Mouse (Mus musculus) brain, embryonic 14.5 days (tissue): ENCODE measurements around the gene Erp29.

Experiments used
- CTCF ChIP-seq: fragments of 200-500 bp; IDR thresholded peaks from 2 replicates; pipeline ENCODE4 v1.5.1; 2012; ENCODE audit warnings: inconsistent platforms, mild to moderate bottlenecking, moderate library complexity, borderline replicate concordance; ENCODE audit not compliant: insufficient read depth, insufficient read length; ENCODE audit errors: extremely low read depth
- POLR2A ChIP-seq: fragments of 200-500 bp; IDR thresholded peaks from 2 replicates; pipeline ENCODE4 v1.6.1; 2012; ENCODE audit warnings: mild to moderate bottlenecking, inconsistent platforms, borderline replicate concordance; ENCODE audit not compliant: poor library complexity, insufficient read depth, insufficient read length, severe bottlenecking; ENCODE audit errors: extremely low read depth

GRCm38 (mm10) chr5:121455510-121456265, 3.4 kb upstream of the Erp29 start:
- no peak for TF ChIP-seq CTCF
- no peak for TF ChIP-seq POLR2A
